In the genomic region with DNA sequence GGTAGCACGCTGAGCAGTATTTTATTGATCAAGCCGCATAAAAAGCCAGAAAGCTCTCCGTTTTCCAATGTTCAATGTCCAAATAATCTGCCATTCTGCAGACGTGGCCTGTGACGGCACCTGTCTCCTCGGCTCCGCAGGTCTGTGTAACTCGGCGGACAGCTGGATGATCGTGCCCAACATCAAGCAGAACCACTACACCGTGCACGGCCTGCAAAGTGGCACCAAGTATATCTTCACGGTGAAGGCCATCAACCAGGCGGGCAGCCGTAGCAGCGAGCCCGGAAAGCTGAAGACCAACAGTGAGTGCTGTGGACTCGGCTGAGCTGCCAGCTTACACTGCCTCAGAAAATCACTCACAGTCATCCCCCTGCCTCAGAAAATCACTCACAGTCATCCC, we compare ENCODE assay signal across 8 mouse cellular contexts. TPM values are rescaled to one million over a fixed set of nuclear protein-coding genes. Genes with fewer than 3 reads are reported as not detected.
A peak's percentile ranks its signal among the peaks of the same experiment; 100 is the strongest.
DNase-seq lines count a peak whose midpoint lies in the region; ATAC-seq and TF ChIP-seq lines count a peak whose summit lies in the region.
"Not testable (repeated sequence)": the region's sequence is repeated elsewhere in the genome, so short reads cannot be mapped to it uniquely, and the experiment has no call there.

No protein-coding gene starts in this region.

- not testable (repeated sequence) for H3K27ac ChIP-seq in embryonic facial prominence, embryonic 13.5 days; heart, embryonic 11.5 days (ENCODE audit: low read depth, low read length); kidney, embryonic 15.5 days; liver, embryonic 11.5 days (ENCODE audit: low read depth, low read length); midbrain, postnatal 0 days (ENCODE audit: low read depth, low read length)

- TF ChIP-seq CTCF in midbrain, postnatal 0 days (IDR thresholded peaks at IDR 0.05), result not testable (repeated sequence)

- not testable (repeated sequence) for H3K27me3 ChIP-seq in embryonic facial prominence, embryonic 13.5 days; heart, embryonic 11.5 days (ENCODE audit: control insufficient read depth, insufficient read depth, low read length); kidney, embryonic 15.5 days; liver, embryonic 11.5 days (replicated peaks; ENCODE audit: control insufficient read depth, insufficient read depth, low read length); midbrain, postnatal 0 days (ENCODE audit: insufficient read depth, low read length)

- peaks cover 79% of the 10 kb centered on the region for H3K9me3 ChIP-seq in embryonic facial prominence, embryonic 13.5 days
- peaks cover 63% of the 10 kb centered on the region for H3K9me3 ChIP-seq in heart, embryonic 11.5 days (replicated peaks; ENCODE audit: control insufficient read depth, low read length)
- peaks cover 55% of the 10 kb centered on the region for H3K9me3 ChIP-seq in kidney, embryonic 15.5 days (replicated peaks)
- H3K9me3 ChIP-seq in liver, embryonic 11.5 days (ENCODE audit: control insufficient read depth, low read length), result peaks cover 72% of the 10 kb centered on the region
- peaks cover 20% of the 10 kb centered on the region for H3K9me3 ChIP-seq in midbrain, postnatal 0 days (ENCODE audit: low read length)

- H3K4me2 ChIP-seq in embryonic facial prominence, embryonic 13.5 days; heart, embryonic 11.5 days; kidney, embryonic 15.5 days; liver, embryonic 11.5 days; midbrain, postnatal 0 days (ENCODE audit: low read depth, low read length, poor library complexity, severe bottlenecking): not testable (repeated sequence)

- peak; percentile 21; the same call in 1 of the 2 replicates for ATAC-seq in embryonic facial prominence, embryonic 13.5 days (ENCODE audit: insufficient number of reproducible peaks, insufficient read depth, low FRiP score, low TSS enrichment, low read depth)
- ATAC-seq in heart, embryonic 11.5 days (replicated peaks; ENCODE audit: insufficient number of reproducible peaks, low FRiP score, low TSS enrichment), result peak; percentile 8; the same call in 1 of the 2 replicates
- peak; percentile 7; the same call in 1 of the 2 replicates for ATAC-seq in kidney, embryonic 15.5 days (replicated peaks; ENCODE audit: low FRiP score)
- 0 out of 2 replicates have a peak, but pooled peaks have one; percentile 10 for ATAC-seq in liver, embryonic 11.5 days (replicated peaks; ENCODE audit: low FRiP score)
- ATAC-seq in midbrain, postnatal 0 days (ENCODE audit: low FRiP score), result 0 out of 2 replicates have a peak, but pooled peaks have one; percentile 2

- H3K9ac ChIP-seq in embryonic facial prominence, embryonic 13.5 days; heart, embryonic 11.5 days (ENCODE audit: low read depth, low read length); kidney, embryonic 15.5 days; liver, embryonic 11.5 days (ENCODE audit: low read depth, low read length); midbrain, postnatal 0 days (replicated peaks; ENCODE audit: low read length, poor library complexity, severe bottlenecking): not testable (repeated sequence)

- H3K36me3 ChIP-seq in embryonic facial prominence, embryonic 13.5 days, result peaks cover 77% of the 10 kb centered on the region
- H3K36me3 ChIP-seq in heart, embryonic 11.5 days (ENCODE audit: control insufficient read depth, insufficient read depth, low read length), result peaks cover 66% of the 10 kb centered on the region
- peaks cover 82% of the 10 kb centered on the region for H3K36me3 ChIP-seq in kidney, embryonic 15.5 days
- peaks cover 71% of the 10 kb centered on the region for H3K36me3 ChIP-seq in liver, embryonic 11.5 days (ENCODE audit: control insufficient read depth, insufficient read depth, low read length)
- not testable (repeated sequence) for H3K36me3 ChIP-seq in midbrain, postnatal 0 days (ENCODE audit: insufficient read depth, low read length)

- not testable (repeated sequence) for H3K4me1 ChIP-seq in embryonic facial prominence, embryonic 13.5 days; heart, embryonic 11.5 days (ENCODE audit: control insufficient read depth, insufficient read depth, low read length); kidney, embryonic 15.5 days; liver, embryonic 11.5 days (replicated peaks; ENCODE audit: control insufficient read depth, insufficient read depth, low read length); midbrain, postnatal 0 days (ENCODE audit: insufficient read depth, low read length)

- peak; percentile 39 for DNase-seq in CD4-positive helper T cell, adult 2 months (ENCODE audit: low read depth, low spot score)
- peak; percentile 19 for DNase-seq in c-Kit-positive CD71-positive TER-119-negative erythroid progenitor cells, embryonic 14.5 days (ENCODE audit: low read depth)
- peak; percentile 56 for DNase-seq in liver, embryonic 11.5 days (ENCODE audit: low spot score)
- not testable (repeated sequence) for DNase-seq in midbrain, postnatal 0 days (ENCODE audit: low spot score)
- peak; percentile 30 to 44 for DNase-seq in spleen, postnatal 36 days (ENCODE audit: low spot score in 2 of 2)

- H3K4me3 ChIP-seq in embryonic facial prominence, embryonic 13.5 days; heart, embryonic 11.5 days (ENCODE audit: low read depth, low read length); kidney, embryonic 15.5 days (replicated peaks); liver, embryonic 11.5 days (ENCODE audit: low read depth, low read length); midbrain, postnatal 0 days (ENCODE audit: low read depth, low read length): not testable (repeated sequence)

- 84% methylated on average over 18 of the region's 18 CpGs for WGBS in embryonic facial prominence, embryonic 13.5 days
- whole genome bisulfite sequencing in heart, embryonic 11.5 days (ENCODE audit: insufficient replicate concordance), result 80% methylated on average over 18 of the region's 18 CpGs
- WGBS in kidney, embryonic 15.5 days, result 84% methylated on average over 18 of the region's 18 CpGs
- 82% methylated on average over 18 of the region's 18 CpGs for WGBS in liver, embryonic 11.5 days
- WGBS in midbrain, postnatal 0 days, result 79% methylated on average over 18 of the region's 18 CpGs

RNA-seq across cellular contexts. Expression of a gene that starts 23.7 kb away (rescaled TPM):
- 188 and 256 TPM in 2 replicates for polyA plus RNA-seq in embryonic facial prominence, embryonic 13.5 days (2015; fragmentation: Nextera tagmentation; extraction: Ambion mirVana)
- polyA plus RNA-seq in heart, embryonic 11.5 days (2014; fragmentation: Nextera tagmentation; extraction: Ambion mirVana), result 95.5 and 157 TPM in 2 replicates
- polyA plus RNA-seq in kidney, embryonic 15.5 days (2015; fragmentation: Nextera tagmentation; extraction: Ambion mirVana), result 193 and 248 TPM in 2 replicates
- polyA plus RNA-seq in liver, embryonic 11.5 days (2014; fragmentation: Nextera tagmentation; extraction: Ambion mirVana), result 217 and 306 TPM in 2 replicates
- 34.6 and 51.3 TPM in 2 replicates for total RNA-seq in midbrain, postnatal 0 days (2014; rRNA removed)
- polyA plus RNA-seq in midbrain, postnatal 0 days (2015; fragmentation: Nextera tagmentation; extraction: Ambion mirVana), result 193 and 201 TPM in 2 replicates
